Mouse (Mus musculus): ENCODE measurements around the gene Rcor2.

Rcor2 gene

DNA sequence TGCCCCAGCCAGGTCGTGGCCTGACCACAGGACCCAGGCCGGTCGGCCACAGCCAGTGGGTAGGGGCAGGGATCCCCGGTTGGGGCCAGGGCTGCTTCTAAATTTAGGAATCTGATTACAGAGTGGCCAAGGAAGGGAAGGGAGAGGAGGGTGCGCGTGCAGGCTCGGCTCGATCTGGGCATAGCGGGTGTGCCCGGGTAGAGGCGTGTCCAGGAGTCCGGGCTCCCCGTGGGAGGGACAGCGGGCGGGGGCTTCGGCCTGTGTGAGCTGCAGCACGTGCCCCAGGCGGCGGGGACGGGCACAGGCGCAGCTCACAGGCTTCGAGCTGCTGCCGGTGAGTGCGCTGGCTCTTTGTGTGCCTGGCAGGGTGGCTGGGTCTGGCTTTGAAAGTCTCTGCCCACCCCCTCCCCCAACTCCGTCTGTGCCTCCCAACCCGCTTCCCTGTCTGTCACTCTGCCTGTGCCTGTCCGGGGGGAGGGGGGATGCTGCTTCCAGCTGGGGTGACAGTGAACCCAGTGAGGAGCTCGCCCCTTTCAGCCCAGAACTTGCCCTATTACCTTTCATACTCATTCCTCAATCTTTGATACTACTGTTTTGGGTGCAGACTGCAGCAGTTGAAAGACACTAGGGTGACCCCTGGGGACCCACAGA lies at the start of gene Rcor2:
Gene Rcor2, plus strand, starts transcription at position 235 of the 651 bp plus-strand sequence.
- DNase-seq = peak in 1 of 2 experiments; percentile 27

DNA sequence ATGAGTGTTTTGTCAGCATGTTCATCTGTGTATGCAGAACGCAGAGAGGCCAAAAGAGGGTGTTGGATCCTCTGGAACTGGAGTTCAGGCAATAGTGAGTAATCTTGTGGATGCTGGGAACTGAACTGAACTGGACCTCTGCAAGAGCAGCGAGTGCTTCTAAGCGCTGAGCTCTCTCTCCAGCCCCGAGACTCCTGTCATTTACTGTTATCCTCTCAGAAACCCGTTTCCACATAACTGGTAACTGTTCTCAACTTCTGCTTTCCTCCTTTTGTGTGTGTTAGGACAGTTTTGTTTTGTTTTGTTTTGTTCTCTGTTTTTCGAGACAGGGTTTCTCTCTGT lies 49.2 kb upstream of the Rcor2 start:
- DNase-seq = no peak

DNA sequence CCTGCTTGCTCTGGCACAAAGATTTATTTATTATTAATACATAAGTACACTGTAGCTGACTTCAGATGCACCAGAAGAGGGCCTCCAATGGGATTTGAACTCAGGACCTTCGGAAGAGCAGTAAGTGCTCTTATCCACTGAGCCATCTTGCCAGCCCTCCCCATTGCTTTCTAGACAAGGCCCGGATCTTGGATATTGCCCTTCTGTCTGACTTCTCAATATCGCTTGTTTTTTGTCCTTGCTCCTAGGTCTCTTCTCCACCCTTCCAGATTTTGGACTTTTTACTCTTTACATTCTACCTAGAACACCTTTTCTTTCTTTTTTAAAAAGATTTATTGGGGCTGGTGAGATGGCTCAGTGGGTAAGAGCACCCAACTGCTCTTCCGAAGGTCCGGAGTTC lies 48.4 kb upstream of the Rcor2 start:
- no peak for DNase-seq

DNA sequence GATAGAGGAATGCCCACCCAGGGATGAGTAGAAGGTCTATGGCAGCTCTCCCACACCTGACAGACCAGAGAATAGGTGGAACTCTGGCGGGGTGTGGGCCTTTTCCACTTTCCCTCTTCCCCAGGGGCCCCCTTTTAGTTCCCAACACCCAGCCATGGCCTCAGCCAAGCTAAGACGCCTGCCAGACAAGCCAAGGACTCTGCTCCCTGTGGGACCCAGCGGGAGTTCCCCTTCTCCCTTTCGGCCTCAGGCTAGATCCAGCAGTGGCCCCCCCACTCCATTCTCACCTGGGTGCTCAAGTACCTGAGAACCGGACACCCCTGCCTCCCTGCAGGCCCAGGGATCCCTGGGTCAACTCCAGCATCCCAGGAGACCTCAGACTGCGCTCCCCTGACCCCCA lies 44.9 kb upstream of the Rcor2 start:
- DNase-seq = no peak

DNA sequence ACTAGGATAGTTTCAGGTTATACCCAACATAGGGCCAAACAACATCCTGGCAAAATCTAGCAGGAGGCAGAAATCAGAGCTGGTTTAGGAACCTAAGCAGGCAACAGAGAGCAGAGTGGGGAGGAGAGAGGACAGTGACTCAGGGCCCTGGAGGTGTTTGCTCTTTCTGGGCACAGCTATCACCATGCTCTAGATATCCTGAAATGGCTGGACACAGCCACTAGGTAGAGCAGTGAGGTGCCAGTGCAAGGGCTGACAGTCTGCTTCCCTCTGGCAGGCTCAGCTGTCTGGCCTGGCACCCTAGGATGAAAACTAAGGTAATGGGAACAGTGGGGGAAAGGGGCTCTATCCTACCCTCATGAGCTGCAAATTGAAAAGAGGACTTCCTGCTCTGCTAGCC lies 43.6 kb upstream of the Rcor2 start:
- no peak for DNase-seq

DNA sequence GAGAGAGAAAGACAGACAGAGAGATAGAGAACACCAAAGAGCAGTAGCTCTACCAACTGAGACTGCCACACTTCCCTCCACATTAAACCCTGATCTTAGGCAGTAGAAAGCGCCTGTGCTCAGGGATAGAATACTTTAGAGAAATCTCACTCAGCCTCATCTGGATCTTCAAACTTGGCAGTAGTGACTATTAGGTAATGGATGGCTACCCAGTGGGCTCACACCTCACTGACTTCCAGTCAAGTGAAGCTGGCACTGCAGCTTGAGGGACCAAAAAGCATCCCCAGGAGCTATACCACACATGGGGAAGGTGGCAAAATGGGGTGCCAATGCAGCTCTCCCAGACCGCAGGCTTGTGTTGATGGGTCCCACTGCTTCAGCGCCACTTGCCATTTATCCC lies 42.9 kb upstream of the Rcor2 start:
- no peak for DNase-seq

DNA sequence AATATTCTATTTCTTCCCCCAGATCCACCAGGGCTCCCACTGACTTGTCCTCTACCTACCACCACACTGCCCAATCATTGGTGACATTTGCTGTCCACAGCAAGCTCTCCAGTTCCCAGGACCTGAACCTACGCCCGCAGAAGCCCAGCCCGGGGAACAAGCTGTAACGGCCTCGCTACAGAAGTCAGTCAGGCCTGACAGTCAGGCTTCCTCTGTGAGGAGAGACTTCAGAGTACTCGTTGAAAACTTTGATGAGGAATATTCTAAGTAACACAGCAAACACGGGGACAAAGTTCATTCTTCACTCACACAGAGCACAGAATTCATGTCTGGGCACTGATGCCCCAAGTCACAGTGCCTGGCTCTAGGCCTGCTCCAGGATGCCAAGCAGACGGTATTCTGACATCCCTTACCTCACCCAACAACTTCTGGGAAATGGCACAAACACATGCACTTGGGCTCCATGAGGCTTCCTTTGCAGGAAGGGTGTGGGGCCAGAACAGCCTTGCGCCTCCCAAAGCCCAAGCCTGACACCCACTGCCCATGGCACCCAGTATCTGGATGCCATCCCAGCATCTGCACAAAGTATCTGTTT lies 41.9 kb upstream of the Rcor2 start:
- DNase-seq = no peak

DNA sequence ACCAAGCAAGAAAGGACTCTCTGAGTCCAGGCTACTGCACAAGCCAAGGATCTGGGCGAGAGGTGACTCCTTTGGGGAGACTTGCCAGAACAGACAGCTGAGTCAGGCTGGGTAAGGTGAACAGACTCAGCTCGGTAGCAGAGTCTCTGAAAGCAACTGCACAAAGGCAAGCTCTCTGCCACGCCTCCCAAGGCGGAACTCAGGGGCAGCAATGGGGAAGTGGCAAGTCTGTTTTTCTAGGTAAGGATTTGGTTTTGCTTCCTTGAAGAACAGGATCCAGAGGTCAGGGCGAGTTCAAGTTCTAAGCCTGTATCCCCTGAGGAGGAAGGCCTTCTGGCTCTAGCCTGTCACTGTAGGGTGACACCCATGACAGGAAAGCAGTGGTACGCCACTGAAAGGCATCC lies 40.6 kb upstream of the Rcor2 start:
- peak in 1 of 2 experiments; percentile 35 for DNase-seq

DNA sequence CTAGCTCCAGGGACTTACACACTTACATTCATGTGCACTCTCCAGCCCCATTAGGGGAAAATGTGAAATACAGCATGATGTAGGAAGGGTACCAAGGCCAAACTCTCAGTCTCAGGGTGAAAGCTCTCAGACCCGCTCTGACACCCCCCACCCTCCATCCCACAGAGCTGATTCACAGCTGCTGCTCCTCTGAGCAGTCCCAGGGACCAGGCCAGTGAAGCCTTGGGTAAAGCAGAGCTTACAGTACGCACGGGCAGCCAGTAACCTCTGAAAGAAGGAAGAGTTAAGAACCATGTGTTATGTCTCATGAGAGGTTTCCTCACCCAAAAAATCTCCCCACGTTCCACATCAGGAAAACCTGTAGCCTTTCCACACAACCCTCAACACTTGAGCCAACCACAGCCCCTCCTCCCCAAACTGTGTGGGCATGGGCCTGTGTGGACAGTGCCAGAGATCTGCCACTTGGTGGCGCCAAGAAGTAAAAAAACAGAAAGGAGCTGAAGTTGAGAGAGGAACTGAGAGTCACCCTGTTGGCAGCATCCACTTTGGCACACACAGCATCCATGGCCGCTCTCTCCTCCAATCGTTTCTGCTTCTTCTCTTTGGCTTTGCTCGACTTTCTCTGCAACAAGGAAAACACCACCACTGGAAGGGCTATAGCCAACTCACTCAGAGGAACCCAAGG lies 32.4 kb upstream of the Rcor2 start:
- peak; percentile 63 to 73 for DNase-seq

DNA sequence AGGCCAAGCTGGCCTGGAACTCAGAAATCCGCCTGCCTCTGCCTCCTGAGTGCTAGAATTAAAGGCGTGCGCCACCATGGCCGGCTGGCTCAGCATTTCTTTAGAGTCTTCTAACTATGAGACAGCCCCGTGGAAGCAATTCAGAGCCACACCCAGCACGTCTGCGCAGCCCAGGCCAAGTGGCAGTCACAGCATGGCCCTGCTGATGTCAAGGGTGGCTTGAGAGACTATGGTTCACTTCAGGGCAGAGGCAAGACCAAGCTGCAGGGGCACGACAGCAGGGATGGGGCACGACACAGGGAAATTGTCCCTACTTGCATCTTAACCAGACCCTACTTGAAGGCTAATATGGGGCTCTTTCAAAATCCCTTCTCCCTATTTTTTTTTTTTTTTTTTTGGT lies 31.7 kb upstream of the Rcor2 start:
- DNase-seq = no peak

DNA sequence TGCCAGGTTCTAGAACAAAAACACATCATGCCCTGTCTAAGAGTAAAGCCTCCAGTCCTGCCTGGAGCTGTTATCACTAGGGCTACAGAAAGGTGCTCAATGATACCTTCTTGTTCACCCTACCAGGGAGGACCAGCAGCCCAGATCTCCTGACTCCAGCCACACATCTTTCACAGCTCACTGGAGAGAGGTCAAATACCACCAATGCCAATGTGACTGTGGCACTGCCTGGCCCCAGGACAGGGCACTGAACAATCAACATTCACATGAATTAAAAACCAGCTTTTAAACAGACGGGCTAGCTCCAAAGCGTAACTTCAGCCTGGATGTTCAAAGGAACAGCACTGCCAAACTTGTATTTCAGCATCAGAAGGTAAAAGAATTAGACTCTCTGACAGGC lies 31.1 kb upstream of the Rcor2 start:
- no peak for DNase-seq

DNA sequence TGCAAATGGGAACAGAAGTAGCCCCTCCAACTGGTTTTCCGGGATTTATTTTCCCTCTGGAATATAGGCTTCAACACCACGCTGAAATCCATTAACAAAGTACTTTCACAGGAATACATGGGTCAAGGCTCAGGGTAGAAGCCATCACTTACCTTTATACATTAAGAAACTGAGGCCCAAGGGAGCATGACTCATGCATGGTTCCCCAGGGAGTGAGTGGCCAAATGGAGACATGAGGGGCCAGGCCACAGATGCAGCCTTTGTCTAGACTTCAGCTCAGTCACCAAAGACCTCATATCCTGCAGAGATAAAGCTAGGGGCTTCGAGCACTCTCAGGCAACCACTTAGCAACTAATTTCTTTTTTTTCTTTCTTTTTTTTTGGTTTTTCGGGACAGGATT lies 30.4 kb upstream of the Rcor2 start:
- DNase-seq = no peak

DNA sequence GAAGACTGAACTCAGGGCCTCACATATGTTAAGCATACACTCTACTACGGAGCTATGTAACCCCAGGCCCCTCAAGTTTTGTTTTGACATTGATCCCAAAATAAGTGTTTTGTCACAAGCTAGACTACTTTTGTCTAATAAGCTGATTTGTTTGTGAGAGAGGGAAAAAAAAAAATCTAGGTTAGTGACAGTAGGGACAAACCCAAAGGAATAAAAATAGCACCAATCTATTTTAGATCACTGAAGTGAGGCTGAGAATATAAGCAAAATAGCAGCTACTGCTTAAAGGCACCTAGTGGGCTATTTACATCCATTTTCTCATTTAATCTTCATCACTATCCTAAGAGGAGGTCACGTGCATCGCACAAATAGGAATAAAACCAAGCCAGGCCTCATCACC lies 27.6 kb upstream of the Rcor2 start:
- DNase-seq = no peak

DNA sequence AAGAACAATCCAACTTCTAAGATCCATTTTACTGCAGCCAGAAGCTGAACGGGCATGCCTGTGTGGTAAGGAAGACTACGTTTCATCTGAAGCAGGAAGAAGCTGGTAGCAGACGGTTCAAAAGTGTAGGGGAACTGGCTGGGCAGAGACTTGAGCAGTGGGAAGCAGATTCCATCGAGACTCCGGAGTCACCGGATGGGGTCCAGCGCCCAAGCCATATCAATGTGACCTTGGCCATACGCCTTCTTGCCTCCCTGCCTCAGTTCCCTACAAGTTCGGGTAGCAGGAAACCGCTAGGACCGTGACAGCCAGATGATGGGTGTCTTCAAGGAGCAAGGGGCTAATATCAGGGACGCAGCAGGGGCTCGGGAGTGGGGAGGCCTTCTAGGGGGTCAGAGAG lies 26.8 kb upstream of the Rcor2 start:
- DNase-seq = no peak

DNA sequence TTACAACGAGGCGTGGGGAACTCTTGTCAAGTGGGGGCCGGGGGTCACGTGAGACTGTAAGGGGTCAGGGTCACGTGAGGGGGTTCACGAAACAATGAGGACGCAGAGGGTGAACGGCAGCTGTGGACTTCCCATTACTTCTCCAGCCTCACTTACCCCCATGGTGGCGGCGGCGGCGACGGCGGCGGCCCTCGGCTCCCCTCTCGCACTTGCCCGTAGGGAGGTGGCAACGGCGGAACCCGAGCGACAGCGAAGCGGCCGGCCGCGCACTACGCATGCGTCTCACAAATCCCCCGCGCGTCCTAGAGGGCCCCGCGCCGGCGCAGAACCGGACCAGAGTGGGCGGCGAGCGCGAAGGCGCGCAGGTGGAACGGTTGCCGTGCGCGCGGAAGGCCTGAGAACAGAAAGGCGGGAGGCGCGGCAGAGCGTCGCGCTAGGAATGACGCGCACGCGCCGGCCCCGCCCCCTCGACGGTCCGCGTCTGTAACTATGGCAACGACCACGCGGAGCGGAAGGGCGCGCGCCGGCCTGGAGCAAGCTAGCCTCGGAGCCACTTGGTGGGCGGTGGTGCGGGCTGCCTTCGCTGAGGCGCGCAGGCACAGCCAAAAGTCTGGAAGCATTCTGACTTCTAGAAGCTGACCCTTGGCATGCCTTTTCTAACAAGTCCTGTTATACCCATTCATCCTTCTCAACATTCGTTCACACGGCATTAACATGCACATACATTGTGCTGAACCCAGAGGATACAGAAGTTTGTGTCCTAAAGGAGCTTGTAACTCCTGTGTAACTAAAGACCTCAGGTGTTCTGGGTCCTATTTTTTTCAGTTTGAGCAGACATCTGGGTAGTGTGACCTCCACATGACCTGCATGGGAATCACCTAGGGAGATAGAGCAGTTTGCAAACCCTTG lies 26.1 kb upstream of the Rcor2 start, which contains the start of gene Naa40:
Gene Naa40, minus strand, starts transcription at position 402 of the 909 bp plus-strand sequence.
- DNase-seq = peak; percentile 91 to 94

DNA sequence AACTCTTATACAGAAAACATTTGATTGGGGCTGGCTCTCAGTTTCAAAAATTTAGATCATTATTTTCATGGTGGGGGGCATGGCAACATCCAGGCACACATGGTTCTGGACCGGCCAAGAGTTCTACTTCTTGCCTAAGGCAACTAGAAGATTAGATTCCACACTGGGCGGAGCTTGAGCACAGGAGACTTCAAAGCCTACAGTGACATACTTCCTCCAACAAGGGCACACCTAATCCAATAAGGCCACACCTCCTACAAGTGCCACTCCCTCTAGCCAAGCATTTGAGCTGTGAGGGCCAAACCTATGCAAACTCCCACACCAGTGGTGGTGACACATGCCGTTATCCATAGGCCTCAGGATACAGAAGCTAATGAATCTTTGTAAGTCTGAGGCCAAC lies 21.1 kb upstream of the Rcor2 start:
- DNase-seq = no peak

DNA sequence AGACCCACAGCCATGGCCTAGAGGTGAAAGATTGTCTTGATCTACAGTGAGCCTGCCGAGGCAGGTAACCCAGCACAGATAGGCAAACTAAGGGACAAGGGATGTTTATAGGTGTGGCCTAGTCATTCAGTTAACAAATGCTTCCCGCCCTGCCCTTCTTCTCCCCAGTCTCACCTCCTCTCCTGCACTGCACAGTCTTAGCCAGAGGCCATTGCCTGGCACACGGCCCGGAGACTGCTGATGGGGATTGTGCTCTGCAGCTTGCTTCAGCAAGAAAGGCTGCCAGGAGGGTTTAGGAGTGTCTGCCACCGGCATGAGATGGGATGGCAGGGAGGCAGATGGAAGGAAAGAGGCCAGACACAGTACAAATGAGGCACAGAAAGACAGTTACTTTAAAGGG lies 9.2 kb upstream of the Rcor2 start:
- DNase-seq = no peak

DNA sequence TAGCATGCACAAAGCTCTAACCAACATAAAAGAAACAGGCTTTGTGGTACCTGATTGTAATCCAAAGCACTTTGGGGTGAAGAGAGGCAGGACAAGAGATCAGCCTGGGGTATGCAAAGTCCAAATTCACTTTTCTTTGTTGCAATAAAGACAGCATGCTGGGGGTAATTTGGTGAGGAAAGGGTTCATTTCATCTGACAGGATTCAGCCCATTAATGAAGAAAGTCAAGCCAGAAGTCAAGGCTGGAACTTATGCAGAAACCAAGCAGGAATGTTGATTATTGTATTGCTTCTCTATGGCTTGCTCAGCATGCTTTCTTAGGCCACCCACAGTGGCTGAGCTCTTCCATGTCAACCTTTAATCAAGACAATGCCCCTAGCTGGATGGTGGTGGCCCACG lies 5.6 kb upstream of the Rcor2 start:
- no peak for DNase-seq

DNA sequence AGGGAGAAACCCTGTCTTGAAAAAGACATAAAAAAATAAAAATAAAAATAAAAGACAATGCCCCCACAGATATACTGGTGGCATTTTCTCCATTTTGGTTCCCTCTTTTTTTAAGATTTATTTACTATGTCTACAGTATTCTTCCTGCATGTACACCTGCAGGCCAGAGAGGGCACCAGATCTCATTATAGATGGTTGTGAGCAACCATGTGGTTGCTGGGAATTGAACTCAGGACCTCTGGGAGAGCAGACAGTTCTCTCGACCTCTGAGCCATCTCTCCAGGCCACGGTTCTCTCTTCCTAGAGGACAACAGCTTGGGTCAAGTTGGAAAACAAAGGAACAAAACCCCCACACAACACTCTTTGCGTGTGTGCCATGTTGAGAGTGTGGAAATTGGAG lies 5.2 kb upstream of the Rcor2 start:
- no peak for DNase-seq

DNA sequence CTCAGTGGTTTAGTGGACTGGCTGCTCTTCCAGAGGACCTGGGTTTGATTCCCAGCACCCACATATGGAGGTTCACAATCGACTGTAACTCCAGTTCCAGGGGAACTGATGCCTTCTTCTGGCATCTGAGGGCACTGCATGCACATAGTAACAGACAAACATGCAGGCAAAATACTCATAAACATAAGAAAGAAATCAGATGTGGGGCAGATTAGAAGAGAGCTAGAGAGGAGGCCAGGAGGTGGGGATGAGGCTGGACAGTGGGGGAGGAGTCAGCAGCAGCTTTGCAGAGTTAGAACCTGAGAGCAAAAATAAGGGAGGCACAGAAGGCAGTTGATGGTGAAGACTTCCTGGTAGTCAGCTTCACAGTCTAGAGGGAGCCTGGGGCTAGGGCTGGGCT lies 4.5 kb upstream of the Rcor2 start:
- no peak for DNase-seq

DNA sequence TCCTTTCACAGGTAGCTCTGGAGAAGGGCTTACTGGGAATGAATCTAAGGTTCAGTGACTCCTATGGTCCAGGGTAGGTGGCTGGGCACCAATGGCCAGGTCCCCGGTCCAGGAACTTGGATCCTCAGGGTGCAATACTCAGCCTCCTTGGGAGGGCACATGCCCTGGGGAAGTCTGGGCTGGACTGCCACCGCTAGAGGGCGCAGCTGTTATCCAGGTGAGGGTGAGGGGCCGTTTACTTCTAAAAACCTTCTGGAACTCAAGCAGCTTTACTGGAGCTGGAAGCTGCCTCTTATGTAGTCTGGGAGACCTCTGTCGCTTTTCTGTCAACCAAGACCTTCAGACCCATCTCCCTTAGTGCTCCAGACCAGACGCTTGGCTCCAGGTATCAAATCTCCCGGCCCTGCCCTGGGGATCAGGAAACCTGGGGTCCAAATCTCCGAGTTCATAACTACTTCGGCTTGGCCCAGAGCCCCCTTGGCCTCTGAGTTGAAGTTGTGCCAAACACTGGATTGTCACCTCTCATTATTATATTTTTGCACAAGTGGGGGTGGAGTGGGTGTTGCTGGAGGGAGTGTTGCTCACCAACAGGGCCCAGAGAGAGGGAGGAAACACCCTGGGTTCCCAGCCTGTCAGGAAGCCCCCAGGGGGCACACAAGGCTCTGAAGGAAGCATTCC lies 2.9 kb upstream of the Rcor2 start:
- DNase-seq = peak; percentile 64 to 87

DNA sequence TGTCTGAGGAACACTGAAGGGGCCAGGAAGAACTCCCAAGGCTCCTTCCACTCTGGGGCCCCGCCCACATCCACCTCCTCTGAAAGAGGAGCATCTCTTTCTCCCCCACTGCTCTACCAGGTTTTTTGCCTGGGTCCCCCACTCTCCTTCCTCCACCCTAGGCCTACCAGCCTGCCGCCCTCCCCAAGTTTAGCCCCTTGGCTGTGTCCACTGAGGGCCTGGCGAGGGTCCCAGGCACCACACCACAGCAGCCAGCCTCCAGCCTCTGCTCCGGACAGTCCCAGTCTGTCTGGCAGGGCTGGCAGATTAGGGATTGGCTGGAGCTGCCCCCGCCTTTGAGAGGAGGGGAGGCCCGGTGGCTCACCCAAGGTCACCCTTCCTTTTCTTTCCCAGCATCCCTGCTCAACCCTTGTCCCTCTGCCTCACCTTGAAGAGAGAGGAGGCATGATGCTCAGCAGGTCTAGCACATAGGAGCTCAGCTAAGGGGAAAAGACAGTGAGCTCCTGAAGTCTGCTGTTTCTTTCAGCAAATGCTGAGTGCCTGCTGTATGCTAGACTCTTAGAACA lies 2.3 kb upstream of the Rcor2 start:
- DNase-seq = no peak

Data from spleen, adult 18-20 months (tissue).